Mouse (Mus musculus): Measurements from ENCODE around the gene Btbd35f19.
"Not testable (repeated sequence)": the region's sequence is repeated elsewhere in the genome, so short reads cannot be mapped to it uniquely, and the experiment has no call there.

DNA sequence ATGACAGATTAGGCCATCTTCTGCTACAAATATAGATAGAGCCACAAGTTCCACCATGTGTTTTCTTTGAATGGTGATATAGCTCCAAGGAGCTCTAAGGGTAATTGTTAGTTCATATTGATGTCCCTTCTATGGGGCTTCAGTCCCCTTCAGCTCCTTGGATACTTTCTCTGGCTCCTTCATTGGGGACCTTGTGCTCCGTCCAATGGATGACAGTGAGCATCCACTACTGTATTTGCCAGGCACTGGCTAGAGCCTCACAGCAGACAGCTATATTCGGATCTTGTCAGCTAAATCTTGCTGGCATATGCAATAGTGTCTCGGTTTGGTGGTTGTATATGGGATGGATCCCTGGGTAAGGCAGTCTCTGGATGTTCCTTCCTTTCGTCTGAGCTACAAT is 41.8 kb downstream of the Btbd35f19 start:
- not testable (repeated sequence) for TF ChIP-seq CTCF (conservative IDR thresholded peaks at IDR 0.05; ENCODE audit: insufficient read depth, insufficient read length, low read depth, low read length); POLR2A (IDR thresholded peaks at IDR 0.05; ENCODE audit: low read depth, low read length)

Data from kidney, adult 2 months (tissue).